Mouse (Mus musculus) myocyte (in vitro differentiated cells): ENCODE measurements around the gene Dcbld2. TPM values are rescaled to one million over a fixed set of nuclear protein-coding genes. Genes with fewer than 3 reads are reported as not detected.

Experiments used
- H3K27me3 ChIP-seq: one replicate; pipeline ENCODE4 v1.6.1; 2011; ENCODE audit not compliant: control insufficient read depth, insufficient read depth, insufficient read length
- H3K36me3 ChIP-seq: one replicate; pipeline ENCODE4 v1.6.1; 2011; ENCODE audit not compliant: control insufficient read depth, insufficient read depth
- H3K4me2 ChIP-seq: one replicate; pipeline ENCODE4 v1.6.1; 2011; ENCODE audit warnings: low read depth, control low read depth
- H3K4me3 ChIP-seq: one replicate; pipeline ENCODE4 v1.5.1; 2011; ENCODE audit warnings: mild to moderate bottlenecking, control low read depth, moderate library complexity
- H3K79me2 ChIP-seq: one replicate; pipeline ENCODE4 v1.6.1; 2011; ENCODE audit not compliant: control insufficient read depth, insufficient read depth
- H3ac ChIP-seq: one replicate; pipeline ENCODE4 v1.6.1; 2011; ENCODE audit not compliant: control insufficient read depth, insufficient read length
- CEBPB ChIP-seq: IDR thresholded peaks from 2 replicates; pipeline ENCODE4 v1.6.1; 2011; ENCODE audit warnings: mild to moderate bottlenecking, moderate library complexity; ENCODE audit not compliant: poor library complexity, insufficient read depth, severe bottlenecking
- E2F4 ChIP-seq: IDR thresholded peaks from one replicate; pipeline ENCODE4 v1.6.1; 2011; ENCODE audit warnings: mild to moderate bottlenecking, control low read depth, moderate library complexity; ENCODE audit not compliant: insufficient read depth
- MAX ChIP-seq: IDR thresholded peaks from one replicate; pipeline ENCODE4 v1.6.1; 2011; ENCODE audit warnings: low read depth, mild to moderate bottlenecking, control low read depth
- MYOD1 ChIP-seq, 3 experiments: IDR thresholded peaks; one replicate each; pipeline ENCODE4 v1.6.1; 2011; ENCODE audit warnings: control low read depth in 2 of 3, low read depth in 2 of 3, mild to moderate bottlenecking in 2 of 3, moderate library complexity in 1 of 3; ENCODE audit not compliant: insufficient read length in 2 of 3, control insufficient read depth in 1 of 3
- MYOG ChIP-seq, 3 experiments: IDR thresholded peaks; one replicate each; pipeline ENCODE4 v1.6.1; 2011; ENCODE audit warnings: control low read depth in 2 of 3, low read depth in 2 of 3, mild to moderate bottlenecking in 2 of 3; ENCODE audit not compliant: insufficient read length in 2 of 3, control insufficient read depth in 1 of 3, insufficient read depth in 1 of 3
- POLR2A ChIP-seq: IDR thresholded peaks from one replicate; pipeline ENCODE4 v1.6.1; 2011; ENCODE audit warnings: low read depth, mild to moderate bottlenecking, control low read depth, moderate library complexity; ENCODE audit not compliant: insufficient read length
- POLR2AphosphoS2 ChIP-seq: IDR thresholded peaks from one replicate; pipeline ENCODE4 v1.6.1; 2011; ENCODE audit warnings: low read depth, control low read depth; ENCODE audit not compliant: insufficient read length
- REST ChIP-seq: IDR thresholded peaks from one replicate; pipeline ENCODE4 v1.6.1; 2011; ENCODE audit warnings: mild to moderate bottlenecking, control low read depth, moderate library complexity; ENCODE audit not compliant: insufficient read depth, insufficient read length
- SRF ChIP-seq: IDR thresholded peaks from one replicate; pipeline ENCODE4 v1.6.1; 2011; ENCODE audit warnings: low read depth; ENCODE audit not compliant: control insufficient read depth, insufficient read length
- TCF12 ChIP-seq: IDR thresholded peaks from one replicate; pipeline ENCODE4 v1.6.1; 2011; ENCODE audit warnings: mild to moderate bottlenecking, control low read depth; ENCODE audit not compliant: poor library complexity, insufficient read depth, severe bottlenecking
- TCF3 ChIP-seq: IDR thresholded peaks from one replicate; pipeline ENCODE4 v1.6.1; 2011; ENCODE audit warnings: low read depth, control low read depth; ENCODE audit not compliant: insufficient read length
- USF1 ChIP-seq: IDR thresholded peaks from one replicate; pipeline ENCODE4 v1.6.1; 2011; ENCODE audit warnings: low read depth, mild to moderate bottlenecking, control low read depth, moderate library complexity
- polyA plus RNA-seq: library from polyadenylated mRNA; unstranded; fragments of >200 nt; fragmentation: generic; extraction: Trizol; gene quantifications from one replicate; pipeline ENCODE4 v1.2.1, GENCODE M21; 2012; ENCODE audit warnings: missing spikeins

Dcbld2 gene
- polyA plus RNA-seq, 1 experiment = 10.4 TPM

GRCm38 (mm10) chr16:58430246-58430645, 22.0 kb downstream of the Dcbld2 start:
- no peaks in the 10 kb centered on the region for H3K27me3 ChIP-seq
- no peak for TF ChIP-seq MYOD1 (IDR thresholded peaks at IDR 0.05; ENCODE audit: control insufficient read depth in 1 of 3, insufficient read length in 2 of 3, low read depth in 2 of 3)
- no peak for TF ChIP-seq MAX
- no peak for TF ChIP-seq TCF12
- no peak for TF ChIP-seq REST
- TF ChIP-seq MYOG (IDR thresholded peaks at IDR 0.05; ENCODE audit: control insufficient read depth in 1 of 3, insufficient read depth in 1 of 3, insufficient read length in 2 of 3, low read depth in 2 of 3) = no peak
- no peak for TF ChIP-seq E2F4
- no peak for TF ChIP-seq CEBPB
- TF ChIP-seq USF1 = no peak
- peaks cover 19% of the 10 kb centered on the region for H3K36me3 ChIP-seq
- no peak overlapping the region for H3ac ChIP-seq
- no peak overlapping the region for H3K4me3 ChIP-seq
- H3K4me2 ChIP-seq = no peak overlapping the region
- peaks cover 70% of the 10 kb centered on the region for H3K79me2 ChIP-seq

GRCm38 (mm10) chr16:58432384-58432783, 24.1 kb downstream of the Dcbld2 start:
- Histone ChIP-seq H3K4me2 (no peak overlapping the region), H3K36me3 (peaks cover 30% of the 10 kb centered on the region), H3K79me2 (peaks cover 57% of the 10 kb centered on the region), H3K4me3 (no peak overlapping the region), H3ac (no peak overlapping the region), H3K27me3 (no peaks in the 10 kb centered on the region)
- TF ChIP-seq CEBPB (peak; percentile 66; the same call in 1 of the 2 replicates), REST (no peak)

GRCm38 (mm10) chr16:58444735-58445134, 36.5 kb downstream of the Dcbld2 start:
- Histone ChIP-seq H3K27me3 (no peaks in the 10 kb centered on the region), H3K4me2 (no peak overlapping the region), H3K4me3 (no peak overlapping the region), H3K79me2 (peaks cover 6% of the 10 kb centered on the region), H3K36me3 (peaks cover 17% of the 10 kb centered on the region), H3ac (no peak overlapping the region)
- TF ChIP-seq MAX (no peak), TCF3 (no peak), MYOD1 (IDR thresholded peaks at IDR 0.05; ENCODE audit: control insufficient read depth in 1 of 3, insufficient read length in 2 of 3, low read depth in 2 of 3) (no peak)

DNA sequence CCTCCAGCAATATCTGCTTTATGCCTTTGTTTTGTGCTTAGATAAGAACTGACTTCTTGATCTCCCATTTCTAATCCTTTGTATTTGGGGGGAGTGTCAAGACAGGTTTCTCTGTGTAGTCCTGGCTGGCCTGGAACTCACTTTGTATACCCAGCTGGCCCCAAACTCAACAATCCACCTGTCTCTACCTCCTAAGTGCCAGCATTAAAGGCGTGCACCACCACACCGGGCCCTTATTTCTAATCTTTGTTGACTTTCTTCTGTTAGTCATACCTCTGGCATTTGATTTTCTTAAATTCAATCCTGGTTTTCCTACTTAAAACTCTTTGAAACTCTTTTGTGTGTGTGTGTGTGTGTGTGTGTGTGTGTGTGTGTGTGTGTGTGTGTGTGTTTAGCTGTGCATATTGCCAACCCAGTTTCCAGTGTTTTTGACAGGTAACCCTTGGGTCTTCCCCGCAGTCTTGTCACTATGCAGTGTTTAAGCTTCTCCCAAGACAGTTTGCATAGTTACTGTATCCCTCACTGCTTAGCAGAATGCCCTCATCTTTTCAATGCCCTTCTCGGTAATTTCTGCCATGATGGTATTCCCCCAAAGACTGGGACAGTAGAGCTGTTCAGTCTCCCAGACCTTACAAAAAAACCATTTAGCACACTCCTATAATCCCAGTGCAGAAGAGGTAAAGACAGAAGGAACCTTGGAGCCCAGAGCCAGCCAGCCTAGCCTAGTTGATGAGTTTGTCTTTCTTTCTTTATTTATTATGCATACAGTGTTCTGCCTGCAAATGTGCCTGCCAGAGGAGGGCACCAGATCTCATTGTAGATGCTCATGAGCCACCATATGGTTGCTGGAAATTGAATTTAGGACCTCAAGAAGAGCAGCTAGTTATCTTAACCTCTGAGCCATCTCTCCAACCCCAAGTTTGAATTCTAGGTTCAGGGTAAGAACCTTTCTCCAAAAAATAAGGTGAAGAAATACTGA, 38.3 kb downstream of the Dcbld2 start:
- no peak for TF ChIP-seq MYOD1 (IDR thresholded peaks at IDR 0.05; ENCODE audit: control insufficient read depth in 1 of 3, insufficient read length in 2 of 3, low read depth in 2 of 3)
- Histone ChIP-seq H3ac (no peak overlapping the region), H3K36me3 (peaks cover 20% of the 10 kb centered on the region), H3K27me3 (no peaks in the 10 kb centered on the region), H3K4me3 (no peak overlapping the region), H3K4me2 (no peak overlapping the region), H3K79me2 (no peaks in the 10 kb centered on the region)

GRCm38 (mm10) chr16:58449073-58449472, 40.8 kb downstream of the Dcbld2 start:
- H3K4me3 ChIP-seq = no peak overlapping the region
- H3ac ChIP-seq = no peak overlapping the region
- TF ChIP-seq POLR2A (no peak), TCF3 (no peak), MAX (no peak), MYOD1 (IDR thresholded peaks at IDR 0.05; ENCODE audit: control insufficient read depth in 1 of 3, insufficient read length in 2 of 3, low read depth in 2 of 3) (no peak), POLR2AphosphoS2 (no peak), USF1 (no peak), SRF (no peak), E2F4 (no peak), TCF12 (no peak), MYOG (IDR thresholded peaks at IDR 0.05; ENCODE audit: control insufficient read depth in 1 of 3, insufficient read depth in 1 of 3, insufficient read length in 2 of 3, low read depth in 2 of 3) (no peak), REST (no peak), CEBPB (no peak)
- peaks cover 24% of the 10 kb centered on the region for H3K36me3 ChIP-seq
- H3K79me2 ChIP-seq = no peaks in the 10 kb centered on the region
- no peaks in the 10 kb centered on the region for H3K27me3 ChIP-seq
- H3K4me2 ChIP-seq = no peak overlapping the region

DNA sequence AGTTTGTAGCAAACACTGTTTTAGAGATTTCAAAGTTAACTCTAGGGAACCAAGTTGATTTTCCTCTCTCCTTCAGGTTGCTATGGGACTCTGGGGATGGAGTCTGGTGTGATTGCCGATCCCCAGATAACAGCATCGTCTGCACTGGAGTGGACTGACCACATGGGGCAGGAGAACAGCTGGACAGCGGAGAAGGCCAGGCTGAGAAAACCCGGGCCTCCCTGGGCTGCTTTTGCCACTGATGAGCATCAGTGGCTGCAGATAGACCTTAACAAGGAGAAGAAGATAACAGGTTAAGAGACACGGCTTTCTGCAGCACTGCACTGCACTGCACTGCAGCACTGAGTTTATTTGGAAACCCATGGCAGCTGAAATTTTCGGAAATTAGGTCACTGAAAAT, 42.4 kb downstream of the Dcbld2 start:
- Histone ChIP-seq H3K4me2 (no peak overlapping the region), H3ac (no peak overlapping the region), H3K4me3 (no peak overlapping the region), H3K36me3 (peaks cover 28% of the 10 kb centered on the region), H3K79me2 (no peaks in the 10 kb centered on the region), H3K27me3 (no peaks in the 10 kb centered on the region)
- TF ChIP-seq USF1 (no peak), MYOD1 (IDR thresholded peaks at IDR 0.05; ENCODE audit: control insufficient read depth in 1 of 3, insufficient read length in 2 of 3, low read depth in 2 of 3) (no peak), TCF3 (no peak), E2F4 (no peak), POLR2A (no peak), TCF12 (no peak), REST (no peak), SRF (no peak), CEBPB (no peak), MAX (no peak), POLR2AphosphoS2 (no peak), MYOG (IDR thresholded peaks at IDR 0.05; ENCODE audit: control insufficient read depth in 1 of 3, insufficient read depth in 1 of 3, insufficient read length in 2 of 3, low read depth in 2 of 3) (no peak)
